ENCODE assay signal across 15 mouse cellular contexts in the genomic region with DNA sequence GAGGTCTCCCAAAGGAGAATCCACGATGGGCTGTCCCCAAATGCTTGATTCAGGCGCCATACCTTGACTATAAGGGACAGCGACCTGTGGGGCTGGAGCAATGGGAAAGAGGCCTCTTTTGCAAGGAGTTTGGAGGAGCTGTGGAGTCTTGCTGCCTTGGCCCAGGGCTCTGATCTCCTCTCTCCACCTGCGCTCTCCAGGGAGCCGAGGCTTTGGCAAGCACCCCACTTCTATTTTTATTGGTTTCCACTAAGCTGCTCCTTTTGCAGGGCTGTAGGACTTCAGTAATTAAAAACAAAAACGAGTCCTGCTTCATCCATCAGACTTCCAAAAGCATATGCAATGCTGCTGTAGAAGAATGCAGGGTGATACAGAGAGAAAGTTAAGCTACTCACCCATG. TPM values are rescaled to one million over a fixed set of nuclear protein-coding genes. Genes with fewer than 3 reads are reported as not detected.
DNase-seq lines count a peak whose midpoint lies in the region; ATAC-seq lines count a peak whose summit lies in the region.
"Had no signal": no experiment of that assay in that cellular context is flagged by ENCODE, and none has a peak within 500 bp of the region (broad histone marks: within the 10 kb centered on the region; RNA-seq: fewer than 3 reads in every experiment).

No protein-coding gene starts in this region.

- 0 out of 2 replicates have a peak, but pooled peaks cover 3% of the 10 kb centered on the region for H3K36me3 ChIP-seq in heart, embryonic 11.5 days (ENCODE audit: control insufficient read depth, insufficient read depth, low read length)
- peaks cover 29% of the 10 kb centered on the region for H3K36me3 ChIP-seq in embryonic facial prominence, embryonic 13.5 days
- peaks cover 3% of the 10 kb centered on the region; the same call in 1 of the 2 replicates for H3K36me3 ChIP-seq in intestine, embryonic 15.5 days
- H3K36me3 ChIP-seq: hindbrain, embryonic 12.5 days had no signal

- 44% methylated on average over 6 of the region's 6 CpGs for WGBS in heart, embryonic 11.5 days (ENCODE audit: insufficient replicate concordance)
- WGBS in embryonic facial prominence, embryonic 13.5 days: 27% methylated on average over 6 of the region's 6 CpGs
- WGBS in intestine, embryonic 15.5 days: 57% methylated on average over 6 of the region's 6 CpGs

- no peak overlapping the region for H3K9ac ChIP-seq in heart, embryonic 11.5 days (ENCODE audit: low read depth, low read length)
- H3K9ac ChIP-seq in embryonic facial prominence, embryonic 13.5 days: 0 out of 2 replicates have a peak overlapping the region, but pooled peaks have one; percentile 16
- H3K9ac ChIP-seq in intestine, embryonic 15.5 days: no peak overlapping the region
- H3K9ac ChIP-seq: hindbrain, embryonic 12.5 days had no signal

- H3K4me1 ChIP-seq in heart, embryonic 11.5 days (ENCODE audit: control insufficient read depth, insufficient read depth, low read length): peaks cover 9% of the 10 kb centered on the region
- H3K4me1 ChIP-seq in embryonic facial prominence, embryonic 13.5 days: peaks cover 52% of the 10 kb centered on the region
- H3K4me1 ChIP-seq in intestine, embryonic 15.5 days (replicated peaks): peaks cover 6% of the 10 kb centered on the region

- H3K27me3 ChIP-seq in heart, embryonic 11.5 days (ENCODE audit: control insufficient read depth, insufficient read depth, low read length): peaks cover 10% of the 10 kb centered on the region
- no peaks in the 10 kb centered on the region for H3K27me3 ChIP-seq in embryonic facial prominence, embryonic 13.5 days
- peaks cover 7% of the 10 kb centered on the region; the same call in 1 of the 2 replicates for H3K27me3 ChIP-seq in intestine, embryonic 15.5 days (replicated peaks)

- DNase-seq in heart, adult 18-20 months: peak; percentile 65 to 73
- peak; percentile 40 for DNase-seq in brain, adult 2 months (ENCODE audit: low read depth, low spot score)
- peak; percentile 47 to 48 for DNase-seq in heart, postnatal 36 days
- DNase-seq in testis, postnatal 14 days (ENCODE audit: low spot score): no peak
- no peak for DNase-seq in neural tube, embryonic 10.5 days (ENCODE audit: extremely low spot score, low spot score)
- DNase-seq: lung, adult 2 months; thymus, postnatal 25 days had no signal

- intact Hi-C loops in heart, postnatal 36 days (cut with DNase I): no loop called here

- H3K9me3 ChIP-seq in heart, embryonic 11.5 days (replicated peaks; ENCODE audit: control insufficient read depth, low read length): no peaks in the 10 kb centered on the region
- no peaks in the 10 kb centered on the region for H3K9me3 ChIP-seq in embryonic facial prominence, embryonic 13.5 days
- no peaks in the 10 kb centered on the region for H3K9me3 ChIP-seq in intestine, embryonic 15.5 days
- H3K9me3 ChIP-seq: hindbrain, embryonic 12.5 days had no signal

- no peak overlapping the region for H3K27ac ChIP-seq in heart, embryonic 11.5 days (ENCODE audit: low read depth, low read length)
- H3K27ac ChIP-seq in embryonic facial prominence, embryonic 13.5 days: peak overlapping the region; percentile 78
- H3K27ac ChIP-seq in intestine, embryonic 15.5 days: no peak overlapping the region
- H3K27ac ChIP-seq: hindbrain, embryonic 12.5 days had no signal

- no peak overlapping the region for H3K4me2 ChIP-seq in heart, embryonic 11.5 days
- H3K4me2 ChIP-seq in embryonic facial prominence, embryonic 13.5 days: peak overlapping the region; percentile 64
- H3K4me2 ChIP-seq in intestine, embryonic 15.5 days (replicated peaks): no peak overlapping the region

- ATAC-seq in heart, embryonic 11.5 days (replicated peaks; ENCODE audit: insufficient number of reproducible peaks, low FRiP score, low TSS enrichment): no peak
- ATAC-seq in embryonic facial prominence, embryonic 13.5 days (ENCODE audit: insufficient number of reproducible peaks, insufficient read depth, low FRiP score, low TSS enrichment, low read depth): no peak
- ATAC-seq in intestine, embryonic 15.5 days: no peak

- H3K4me3 ChIP-seq in heart, embryonic 11.5 days (ENCODE audit: low read depth, low read length): no peak overlapping the region
- H3K4me3 ChIP-seq in embryonic facial prominence, embryonic 13.5 days: no peak overlapping the region
- H3K4me3 ChIP-seq in intestine, embryonic 15.5 days (replicated peaks): no peak overlapping the region
- H3K4me3 ChIP-seq: erythroblast, embryonic 14.5 days had no signal

RNA-seq across cellular contexts. Expression of a gene that starts 2.2 kb away (rescaled TPM):
- total RNA-seq in heart, adult 18-20 months (2021): not detected
- 0.32 TPM in 1 of 2 replicates, not detected in the other for polyA plus RNA-seq in heart, embryonic 11.5 days (2014; fragmentation: Nextera tagmentation; extraction: Ambion mirVana)
- 0.41 and 0.65 TPM in 2 replicates for polyA plus RNA-seq in embryonic facial prominence, embryonic 13.5 days (2015; fragmentation: Nextera tagmentation; extraction: Ambion mirVana)
- total RNA-seq in heart, postnatal 36 days (2021): not detected
- polyA plus RNA-seq in intestine, embryonic 15.5 days (2015; fragmentation: Nextera tagmentation; extraction: Ambion mirVana): 0.23 and 0.24 TPM in 2 replicates
- total RNA-seq: left cerebral cortex, adult 8-10 months had no signal
- polyA plus RNA-seq: erythroblast, embryonic 14.5 days; hindbrain, embryonic 12.5 days; kidney, embryonic 14.5 days; neural tube, embryonic 11.5 days had no signal

RNA-seq across cellular contexts. Expression of a gene that starts 9.0 kb away (rescaled TPM):
- total RNA-seq in heart, adult 18-20 months (2021): 1 to 10 TPM; 8.6 to 8.9 TPM
- polyA plus RNA-seq in heart, embryonic 11.5 days (2014; fragmentation: Nextera tagmentation; extraction: Ambion mirVana): 34.1 and 42.2 TPM in 2 replicates
- 74.9 and 82.5 TPM in 2 replicates for polyA plus RNA-seq in embryonic facial prominence, embryonic 13.5 days (2015; fragmentation: Nextera tagmentation; extraction: Ambion mirVana)
- total RNA-seq in heart, postnatal 36 days (2021): 10 to 100 TPM; 13.3 to 17.8 TPM
- 65.6 and 74.4 TPM in 2 replicates for polyA plus RNA-seq in intestine, embryonic 15.5 days (2015; fragmentation: Nextera tagmentation; extraction: Ambion mirVana)
- polyA plus RNA-seq: erythroblast, embryonic 14.5 days had no signal

Comparison
In these comparisons a context has a peak if more than half of its experiments do, and no peak if none do; other contexts are left out.
1. DNase-seq: peak in heart, adult 18-20 months (2 of 2), brain, adult 2 months (single experiment) and heart, postnatal 36 days (2 of 2); none in testis, postnatal 14 days (single experiment) and neural tube, embryonic 10.5 days (single experiment).